Mouse (Mus musculus): Measurements from ENCODE around the gene Palm2. TPM values are rescaled to one million over a fixed set of nuclear protein-coding genes. Genes with fewer than 3 reads are reported as not detected.

Gene Palm2
- polyA plus RNA-seq (2014; fragmentation: Illumina TruSeq; extraction: RNeasy Lipid Tissue Mini Kit (QIAGEN cat#74804); ENCODE audit: low read depth, low replicate concordance) = 0.57 TPM

DNA sequence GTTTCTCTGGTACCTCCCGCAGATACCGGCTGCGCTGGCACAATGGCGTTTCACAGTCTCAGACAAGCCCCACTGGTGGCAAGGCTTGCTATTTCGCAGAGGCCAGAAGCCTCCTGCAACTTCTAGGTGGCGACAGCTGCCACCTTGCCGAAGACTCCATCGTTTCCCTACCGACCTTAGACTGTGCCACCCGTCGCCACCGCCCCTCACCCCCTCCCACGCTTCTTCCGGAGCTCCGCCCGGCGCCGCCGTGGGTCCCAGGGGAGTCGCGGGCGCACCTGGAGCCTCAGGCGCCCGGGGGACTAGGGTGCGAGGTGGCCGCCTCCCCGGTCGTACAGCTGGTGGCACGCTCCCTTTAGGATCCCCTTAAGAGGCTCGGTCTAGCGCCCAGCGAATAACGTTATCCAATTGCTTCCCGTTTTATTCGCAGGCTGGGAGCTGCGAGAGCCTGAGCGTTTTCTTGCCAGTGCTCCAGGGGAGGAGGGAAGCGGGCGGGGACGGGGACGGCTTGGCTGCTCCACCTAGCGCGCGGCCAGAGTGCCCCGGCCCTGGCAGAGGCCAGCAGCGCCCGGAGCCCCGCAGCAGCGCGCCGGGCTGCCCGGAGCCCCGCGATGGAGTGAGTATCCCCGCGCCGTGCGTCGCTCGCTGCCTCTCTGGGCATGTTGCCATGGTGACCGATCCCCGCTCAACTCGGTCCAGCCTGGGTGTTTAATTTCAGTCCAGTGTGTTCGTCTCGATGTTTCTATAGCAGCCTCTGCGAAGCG, at the start of gene Palm2:
TSS of gene Palm2 (plus strand) at position 307 of the 764 bp plus-strand sequence.

GRCm38 (mm10) chr4:57567666-57568206, 133.7 kb downstream of the Palm2 start, which contains the start of gene Pakap:
Pakap (plus strand) TSS chr4:57568179.

DNA sequence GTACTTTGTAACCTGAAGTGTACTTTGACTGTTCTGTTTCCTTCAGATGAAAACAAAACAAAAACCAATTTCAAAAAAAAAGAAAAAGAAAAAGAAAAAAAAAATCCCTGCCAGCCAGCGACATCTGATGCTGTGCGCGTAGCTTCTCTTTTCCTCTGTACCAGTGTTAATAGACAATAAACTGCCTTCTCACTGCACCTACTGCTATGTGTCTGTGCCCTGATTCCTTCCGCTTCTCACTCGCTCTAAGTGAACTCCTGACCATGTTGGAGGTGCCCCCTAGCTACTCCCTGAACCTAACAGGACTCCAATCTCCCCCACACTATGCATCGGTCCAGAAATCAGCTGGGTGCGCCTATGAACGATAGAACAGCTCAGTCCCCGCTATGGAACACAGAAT, 283.3 kb downstream of the Palm2 start, which contains the start of gene Akap2:
TSS of gene Akap2 (plus strand) at position 304 of the 400 bp plus-strand sequence.

Other genes with a start within 250 kb of the Palm2 start
- 32.5 TPM for gene Ptpn3, start 132.4 kb upstream of the Palm2 start, polyA plus RNA-seq (2014; fragmentation: Illumina TruSeq; extraction: RNeasy Lipid Tissue Mini Kit (QIAGEN cat#74804); ENCODE audit: low read depth, low replicate concordance)
- gene Pakap, start 133.9 kb downstream of the Palm2 start, polyA plus RNA-seq (2014; fragmentation: Illumina TruSeq; extraction: RNeasy Lipid Tissue Mini Kit (QIAGEN cat#74804); ENCODE audit: low read depth, low replicate concordance) = not detected

Data from kidney, adult 10 weeks (tissue).